Mouse (Mus musculus) forebrain, embryonic 12.5 days (tissue): ENCODE data around the gene Smarcc2. TPM values are rescaled to one million over a fixed set of nuclear protein-coding genes. Genes with fewer than 3 reads are reported as not detected.
A peak's percentile ranks its signal among the peaks of the same experiment; 100 is the strongest.
"Not testable (repeated sequence)": the region's sequence is repeated elsewhere in the genome, so short reads cannot be mapped to it uniquely, and the experiment has no call there.

ENCODE experiments used
- ATAC-seq: fragments of 200-750 bp; cut with Nextera tagmentation; 2 replicates; pipeline ENCODE4 v1.8.0; 2017; ENCODE audit warnings: moderate TSS enrichment; ENCODE audit not compliant: low FRiP score
- H3K27ac ChIP-seq: fragments of 300-500 bp; sonication (generic); 2 replicates; pipeline ENCODE4 v1.5.1; 2016; ENCODE audit warnings: mild to moderate bottlenecking
- H3K27me3 ChIP-seq: fragments of 300-500 bp; sonication (generic); 2 replicates; pipeline ENCODE4 v1.6.1; 2016; ENCODE audit warnings: mild to moderate bottlenecking
- H3K36me3 ChIP-seq: fragments of 300-500 bp; sonication (generic); replicated peaks from 2 replicates; pipeline ENCODE4 v1.6.1; 2016; ENCODE audit warnings: mild to moderate bottlenecking
- H3K4me1 ChIP-seq: fragments of 300-500 bp; sonication (generic); 2 replicates; pipeline ENCODE4 v1.6.1; 2016
- H3K4me2 ChIP-seq: fragments of 300-500 bp; sonication (generic); 2 replicates; pipeline ENCODE4 v1.6.1; 2016; ENCODE audit warnings: mild to moderate bottlenecking, moderate library complexity
- H3K4me3 ChIP-seq: fragments of 300-500 bp; sonication (generic); replicated peaks from 2 replicates; pipeline ENCODE4 v1.5.1; 2016; ENCODE audit warnings: mild to moderate bottlenecking
- H3K9ac ChIP-seq: fragments of 300-500 bp; sonication (generic); 2 replicates; pipeline ENCODE4 v1.6.1; 2016; ENCODE audit warnings: mild to moderate bottlenecking
- H3K9me3 ChIP-seq: fragments of 300-500 bp; sonication (generic); 2 replicates; pipeline ENCODE4 v1.6.1; 2016
- WGBS: fragments of 180-500 bp; shearing (Covaris S2); methylation state at CpG from one replicate; pipeline ENCODE4 v1.1.7; 2016; 5-methylcytosine and 5-hydroxymethylcytosine counted together
- polyA plus RNA-seq: library from polyadenylated mRNA; unstranded; fragments of >200 nt; fragmentation: Nextera tagmentation; extraction: Ambion mirVana; gene quantifications from 2 replicates; pipeline ENCODE4 v1.2.1, GENCODE M21; 2016

Gene Smarcc2
- polyA plus RNA-seq, 1 experiment from 2014 or later, result 189 TPM

DNA sequence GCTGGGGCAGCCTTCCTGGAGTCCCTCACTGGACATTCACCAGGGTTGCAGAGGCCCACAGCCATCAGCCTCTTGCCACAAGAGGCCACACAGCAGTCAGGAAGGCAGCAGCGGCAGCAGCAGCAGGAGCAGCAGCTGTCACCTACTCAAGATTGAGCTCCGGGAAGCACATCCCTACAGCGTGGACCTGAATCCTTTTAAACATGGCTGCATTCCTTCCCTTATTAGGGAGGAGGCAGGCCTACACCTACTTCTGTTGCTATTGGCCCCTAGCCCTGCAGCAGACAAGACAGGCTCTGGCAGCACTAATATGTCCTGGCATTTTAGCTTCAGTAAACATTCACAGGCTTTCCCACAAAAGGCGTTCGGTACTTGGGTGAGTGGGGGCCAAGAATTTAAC is 31.2 kb downstream of the Smarcc2 start:
- no peak overlapping the region for H3K4me3 ChIP-seq
- H3K9me3 ChIP-seq, result no peaks in the 10 kb centered on the region
- peak overlapping the region; percentile 25; the same call in 1 of the 2 replicates for H3K9ac ChIP-seq
- peaks cover 30% of the 10 kb centered on the region for H3K4me1 ChIP-seq
- no peaks in the 10 kb centered on the region for H3K27me3 ChIP-seq
- no peak for ATAC-seq
- 78% methylated on average over 5 of the region's 5 CpGs for WGBS
- H3K27ac ChIP-seq, result no peak overlapping the region
- no peak overlapping the region for H3K4me2 ChIP-seq
- H3K36me3 ChIP-seq, result peaks cover 67% of the 10 kb centered on the region

DNA sequence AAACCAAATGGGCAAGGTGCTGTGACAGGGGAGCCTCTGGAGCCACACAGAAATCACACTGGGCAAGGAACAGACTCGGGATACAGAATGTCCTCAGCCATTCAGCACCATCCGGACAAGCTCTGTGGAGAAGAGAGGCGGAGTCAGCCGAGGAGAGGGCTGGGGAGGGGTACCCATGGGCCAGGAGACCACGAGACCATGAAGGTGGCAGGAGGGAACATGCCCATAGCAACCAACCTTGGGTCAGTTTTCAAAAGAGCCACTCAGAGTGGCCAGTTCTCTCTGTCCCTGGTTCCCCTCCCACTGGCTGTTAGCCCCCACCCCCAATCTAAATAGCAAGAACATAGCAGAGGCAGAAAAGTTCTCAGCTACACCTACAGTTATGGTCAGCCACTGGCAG is 31.9 kb downstream of the Smarcc2 start:
- H3K4me3 ChIP-seq, result no peak overlapping the region
- no peak overlapping the region for H3K4me2 ChIP-seq
- H3K27me3 ChIP-seq, result no peaks in the 10 kb centered on the region
- no peak overlapping the region for H3K27ac ChIP-seq
- no peak for ATAC-seq
- no peak overlapping the region for H3K9ac ChIP-seq
- no peaks in the 10 kb centered on the region for H3K9me3 ChIP-seq
- 52% methylated on average over 5 of the region's 5 CpGs for WGBS
- H3K36me3 ChIP-seq, result peaks cover 60% of the 10 kb centered on the region
- peaks cover 30% of the 10 kb centered on the region for H3K4me1 ChIP-seq

DNA sequence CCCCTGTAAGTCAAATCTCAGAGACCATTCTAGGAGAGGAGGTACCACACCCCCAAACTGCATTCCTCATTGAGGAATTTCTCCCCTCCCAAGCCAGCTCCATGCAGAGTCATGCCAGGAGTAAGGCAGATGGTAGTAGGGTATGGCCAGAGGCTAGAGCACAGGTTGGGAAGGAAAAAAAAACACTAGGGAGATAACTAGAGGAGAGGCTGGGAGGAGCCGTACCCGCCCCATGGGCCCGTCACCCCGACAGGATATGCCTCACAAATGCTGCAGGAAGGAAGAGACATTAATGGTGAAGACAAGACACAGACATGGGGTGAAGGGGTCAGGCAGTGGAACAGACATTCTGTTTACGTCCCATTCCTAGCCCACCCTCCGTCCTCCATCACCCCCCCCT is 32.4 kb downstream of the Smarcc2 start:
- H3K27me3 ChIP-seq, result 0 out of 2 replicates have a peak, but pooled peaks cover 3% of the 10 kb centered on the region
- no peaks in the 10 kb centered on the region for H3K9me3 ChIP-seq
- WGBS, result 73% methylated on average over 6 of the region's 6 CpGs
- no peak for ATAC-seq
- H3K4me3 ChIP-seq, result no peak overlapping the region
- peak overlapping the region; percentile 2; the same call in 1 of the 2 replicates for H3K27ac ChIP-seq
- peaks cover 30% of the 10 kb centered on the region for H3K4me1 ChIP-seq
- no peak overlapping the region for H3K9ac ChIP-seq
- peaks cover 55% of the 10 kb centered on the region for H3K36me3 ChIP-seq
- peak overlapping the region; percentile 76 for H3K4me2 ChIP-seq

DNA sequence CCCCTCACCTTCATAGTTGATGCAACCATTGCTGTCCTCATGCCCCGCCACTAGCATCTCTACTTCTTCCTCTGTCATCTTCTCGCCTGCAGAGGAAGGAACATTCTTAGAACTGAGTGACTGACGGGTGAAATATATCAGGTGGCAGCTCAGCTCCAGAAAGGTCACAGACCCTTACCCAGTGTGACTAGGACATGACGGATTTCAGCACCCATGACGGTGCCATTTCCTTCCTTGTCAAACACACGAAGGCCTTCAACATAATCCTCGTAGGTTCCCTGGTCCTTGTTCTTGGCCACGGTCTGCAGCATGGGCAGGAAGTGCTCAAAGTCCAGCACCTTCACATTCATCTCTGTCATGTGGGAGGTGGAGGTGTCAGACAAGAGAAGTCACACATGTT is 33.0 kb downstream of the Smarcc2 start:
- WGBS, result 84% methylated on average over 8 of the region's 8 CpGs
- H3K36me3 ChIP-seq, result peaks cover 50% of the 10 kb centered on the region
- H3K27ac ChIP-seq, result 0 out of 2 replicates have a peak overlapping the region, but pooled peaks have one; percentile 2
- H3K4me3 ChIP-seq, result peak overlapping the region; percentile 74
- ATAC-seq, H3K27me3 ChIP-seq, H3K9me3 ChIP-seq: not testable (repeated sequence)
- peak overlapping the region; percentile 76 for H3K4me2 ChIP-seq
- H3K4me1 ChIP-seq, result peaks cover 31% of the 10 kb centered on the region
- peak overlapping the region; percentile 75 for H3K9ac ChIP-seq

DNA sequence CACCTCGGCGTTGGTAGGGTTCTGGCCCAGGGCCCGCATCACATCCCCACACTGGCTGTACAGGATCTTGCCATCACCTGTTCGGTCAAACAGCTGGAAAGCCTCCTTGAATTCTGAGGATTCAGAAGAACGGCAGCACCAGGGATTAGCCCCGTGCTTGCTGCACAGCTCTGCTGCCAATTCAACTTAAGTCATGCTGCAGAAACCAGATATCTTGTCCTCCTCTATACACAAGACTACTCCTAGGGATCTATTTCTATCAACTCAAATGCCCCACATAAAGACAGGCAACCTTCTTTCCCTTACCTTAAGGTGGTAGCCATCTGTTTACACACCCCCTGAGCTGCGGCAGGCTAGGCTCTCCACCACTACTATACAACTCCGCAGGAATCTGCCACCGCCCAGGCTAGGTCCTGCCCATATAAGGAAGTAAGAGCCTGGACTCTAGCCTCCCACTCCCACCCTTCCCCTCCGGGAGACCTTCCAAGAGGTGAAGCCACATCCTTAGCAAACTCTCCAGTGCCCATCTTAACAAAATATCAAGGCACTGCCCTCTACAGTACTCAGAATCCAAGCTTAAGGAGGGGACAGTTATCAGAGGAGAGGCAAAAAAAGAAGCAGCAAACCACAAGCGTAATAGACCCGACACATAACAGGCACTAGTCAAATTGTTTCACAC is 33.7 kb downstream of the Smarcc2 start:
- Histone ChIP-seq H3K4me1 (peaks cover 36% of the 10 kb centered on the region), H3K9me3 (no peaks in the 10 kb centered on the region), H3K4me3 (peak overlapping the region; percentile 74), H3K9ac (peak overlapping the region; percentile 75), H3K36me3 (peaks cover 43% of the 10 kb centered on the region), H3K27ac (peak overlapping the region; percentile 91), H3K27me3 (peaks cover 10% of the 10 kb centered on the region), H3K4me2 (peak overlapping the region; percentile 76)
- peak; percentile 34 for ATAC-seq
- 30% methylated on average over 12 of the region's 12 CpGs for WGBS

DNA sequence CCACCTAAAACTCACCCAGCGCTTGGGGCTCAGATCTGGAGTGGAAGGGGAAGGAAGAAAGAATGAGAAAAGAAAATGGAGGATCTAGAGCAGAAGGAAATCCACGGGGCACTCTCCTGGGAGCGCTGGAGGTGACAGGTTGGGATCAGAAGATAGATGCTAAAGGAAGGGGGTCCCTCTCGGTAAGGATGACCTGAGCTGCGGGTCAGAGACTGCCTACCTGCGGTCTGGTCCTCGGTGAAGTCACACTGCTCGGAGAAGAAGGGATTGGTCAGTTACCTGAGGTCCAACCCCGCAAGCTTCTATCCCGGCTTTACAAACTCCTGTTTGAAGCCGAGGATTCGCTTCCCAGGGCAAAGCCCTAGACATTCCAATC is 34.3 kb downstream of the Smarcc2 start:
- H3K4me2 ChIP-seq, result peak overlapping the region; percentile 76
- H3K9me3 ChIP-seq, result no peaks in the 10 kb centered on the region
- peak; percentile 34 for ATAC-seq
- peak overlapping the region; percentile 75 for H3K9ac ChIP-seq
- peaks cover 42% of the 10 kb centered on the region for H3K4me1 ChIP-seq
- WGBS, result 0% methylated on average over 12 of the region's 12 CpGs
- H3K36me3 ChIP-seq, result peaks cover 38% of the 10 kb centered on the region
- peak overlapping the region; percentile 74 for H3K4me3 ChIP-seq
- peak overlapping the region; percentile 91 for H3K27ac ChIP-seq
- H3K27me3 ChIP-seq, result peaks cover 10% of the 10 kb centered on the region

DNA sequence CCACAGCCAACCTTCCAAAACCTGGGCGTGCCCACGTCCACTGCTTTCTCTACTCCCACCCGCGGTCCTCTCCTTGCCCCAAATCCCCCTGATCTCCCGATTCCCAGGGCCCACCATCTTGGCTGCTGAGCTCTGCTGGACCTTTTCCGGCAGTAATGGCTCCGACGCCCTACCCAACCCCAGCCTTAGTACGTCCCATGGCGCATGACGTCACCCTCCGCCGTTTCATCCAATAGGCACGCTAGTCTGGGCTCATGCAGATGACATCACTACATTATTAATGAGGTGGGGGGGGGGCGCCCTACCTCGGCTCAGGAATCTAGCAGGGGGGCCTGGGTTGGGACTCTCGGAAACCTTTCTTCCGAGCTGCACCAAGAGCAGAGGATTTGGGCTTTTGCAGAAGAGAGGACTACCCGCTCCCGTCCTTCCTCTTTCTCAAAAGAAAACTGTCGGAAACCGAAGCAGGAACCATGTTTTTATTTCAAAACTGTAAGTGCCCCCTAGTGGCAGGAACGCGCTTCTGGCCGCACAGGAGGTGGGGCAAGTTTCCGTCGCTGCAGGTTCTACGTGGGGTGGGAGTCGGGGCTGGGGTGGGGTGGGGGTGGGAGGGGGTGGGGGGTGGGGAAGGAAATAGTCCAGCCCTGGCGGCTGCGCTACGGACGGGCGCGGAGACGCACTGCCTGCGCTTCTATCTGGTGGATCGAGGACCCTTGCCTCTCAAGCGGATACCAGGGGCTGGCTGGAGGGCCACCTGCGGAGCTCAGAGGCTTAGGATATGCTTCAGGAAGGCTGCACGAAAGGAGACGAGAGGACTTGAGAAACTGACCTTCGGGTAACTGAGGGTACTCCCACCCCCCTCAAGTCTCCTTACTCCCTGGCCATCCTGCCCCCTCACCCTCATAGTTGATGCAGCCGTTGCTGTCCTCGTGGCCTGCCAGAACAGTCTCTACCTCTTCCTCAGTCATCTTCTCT is 34.9 kb downstream of the Smarcc2 start, which contains the start of gene Myl6:
TSS of gene Myl6 (minus strand) at position 451 of the 972 bp plus-strand sequence.
- H3K36me3 ChIP-seq, result peaks cover 31% of the 10 kb centered on the region
- 0% methylated on average over 45 of the region's 45 CpGs for WGBS
- peak within 1 kb of the TSS; percentile 76 for H3K4me2 ChIP-seq
- H3K4me3 ChIP-seq, result peak within 1 kb of the TSS; percentile 74
- H3K27ac ChIP-seq, result peak within 1 kb of the TSS; percentile 91
- no peaks in the 10 kb centered on the region for H3K9me3 ChIP-seq
- peaks cover 10% of the 10 kb centered on the region for H3K27me3 ChIP-seq
- peak; percentile 94 for ATAC-seq
- H3K9ac ChIP-seq, result peak within 1 kb of the TSS; percentile 75
- peaks cover 44% of the 10 kb centered on the region for H3K4me1 ChIP-seq

DNA sequence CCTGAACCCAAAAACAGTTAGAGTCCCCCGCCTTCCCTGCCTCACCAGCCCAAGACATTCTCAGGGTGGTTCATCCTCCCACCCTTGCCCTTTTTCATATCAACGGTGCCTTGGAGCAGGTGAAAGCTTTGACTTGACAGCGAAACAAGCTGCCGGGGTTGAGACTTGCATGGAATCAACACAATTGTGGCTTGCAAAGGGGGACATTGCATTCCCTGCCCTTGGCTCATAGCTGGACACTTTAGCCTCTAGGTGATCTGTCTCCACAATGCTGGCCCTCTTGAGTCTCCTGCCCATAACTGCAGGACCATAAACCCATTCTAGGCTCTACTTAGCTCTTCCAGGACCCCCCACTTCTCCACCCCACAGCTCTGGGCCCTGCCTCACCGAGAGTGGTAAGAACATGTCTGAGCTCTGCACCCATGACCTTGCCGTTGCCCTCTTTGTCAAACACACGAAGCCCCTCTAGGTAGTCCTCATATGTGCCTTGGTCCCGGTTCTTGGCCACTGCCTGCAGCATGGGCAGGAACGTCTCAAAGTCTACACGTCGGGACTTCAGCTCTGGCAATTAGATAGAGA is 35.7 kb downstream of the Smarcc2 start:
- ATAC-seq, result no peak
- WGBS, result 64% methylated on average over 11 of the region's 11 CpGs
- peak overlapping the region; percentile 76 for H3K4me2 ChIP-seq
- H3K4me3 ChIP-seq, result peak overlapping the region; percentile 74
- peaks cover 23% of the 10 kb centered on the region for H3K36me3 ChIP-seq
- H3K9me3 ChIP-seq, result no peaks in the 10 kb centered on the region
- peak overlapping the region; percentile 91; the same call in 1 of the 2 replicates for H3K27ac ChIP-seq
- peaks cover 50% of the 10 kb centered on the region for H3K4me1 ChIP-seq
- H3K9ac ChIP-seq, result peak overlapping the region; percentile 75
- H3K27me3 ChIP-seq, result peaks cover 10% of the 10 kb centered on the region

DNA sequence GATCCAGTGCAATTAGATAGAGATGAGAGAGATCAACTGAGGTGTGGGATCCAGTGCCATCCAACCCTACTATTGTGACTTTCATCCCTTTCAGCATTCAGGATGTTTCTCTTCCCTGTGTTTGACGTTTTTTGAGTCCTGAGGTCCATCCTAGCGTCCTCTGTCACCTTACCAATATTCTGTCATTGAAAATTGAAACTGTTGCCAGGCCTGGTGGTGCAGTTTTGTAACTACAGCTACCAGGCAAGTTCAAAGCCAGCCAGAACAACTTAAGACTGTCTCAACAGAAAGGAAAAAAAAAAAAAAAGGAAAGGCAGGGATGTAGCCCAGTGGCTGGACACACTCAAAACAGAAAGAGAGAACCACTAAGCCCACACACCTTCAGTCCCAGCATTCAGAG is 36.2 kb downstream of the Smarcc2 start:
- ATAC-seq, result no peak
- H3K4me3 ChIP-seq, result peak overlapping the region; percentile 74; the same call in 1 of the 2 replicates

DNA sequence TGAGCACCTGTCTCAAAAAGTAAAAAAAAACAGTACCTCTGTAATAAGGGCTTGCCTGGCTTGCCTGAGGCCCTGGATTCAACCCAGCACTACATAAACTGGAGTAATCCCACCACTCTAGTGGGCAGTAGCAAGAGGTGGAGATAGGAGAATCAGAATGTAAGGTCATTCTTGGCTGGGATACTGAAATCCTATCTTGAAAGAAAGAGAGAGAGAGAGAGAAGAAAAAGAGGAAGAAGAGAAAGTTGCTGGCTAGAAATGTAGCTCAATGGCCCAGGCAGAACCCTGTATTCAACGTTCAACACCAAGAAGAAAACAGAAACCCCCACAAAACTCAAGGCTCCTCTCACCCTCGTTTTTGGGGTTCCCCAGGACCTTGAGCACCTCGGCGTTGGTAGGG is 36.9 kb downstream of the Smarcc2 start:
- 81% methylated on average over 4 of the region's 4 CpGs for WGBS
- H3K27me3 ChIP-seq, result peaks cover 10% of the 10 kb centered on the region
- H3K36me3 ChIP-seq, result peaks cover 12% of the 10 kb centered on the region
- H3K9ac ChIP-seq, result no peak overlapping the region
- peaks cover 49% of the 10 kb centered on the region for H3K4me1 ChIP-seq
- H3K27ac ChIP-seq, result no peak overlapping the region
- no peak for ATAC-seq
- H3K4me2 ChIP-seq, result no peak overlapping the region
- H3K9me3 ChIP-seq, result no peaks in the 10 kb centered on the region
- H3K4me3 ChIP-seq, result no peak overlapping the region

More for the DNA sequence above, 36.2 kb downstream of the Smarcc2 start:
- Histone ChIP-seq H3K36me3 (peaks cover 18% of the 10 kb centered on the region), H3K27me3 (peaks cover 10% of the 10 kb centered on the region), H3K9me3 (no peaks in the 10 kb centered on the region), H3K27ac (no peak overlapping the region), H3K9ac (no peak overlapping the region), H3K4me2 (peak overlapping the region; percentile 76; the same call in 1 of the 2 replicates), H3K4me1 (peaks cover 50% of the 10 kb centered on the region)
- WGBS, result 62% methylated on average over 2 of the region's 2 CpGs

DNA sequence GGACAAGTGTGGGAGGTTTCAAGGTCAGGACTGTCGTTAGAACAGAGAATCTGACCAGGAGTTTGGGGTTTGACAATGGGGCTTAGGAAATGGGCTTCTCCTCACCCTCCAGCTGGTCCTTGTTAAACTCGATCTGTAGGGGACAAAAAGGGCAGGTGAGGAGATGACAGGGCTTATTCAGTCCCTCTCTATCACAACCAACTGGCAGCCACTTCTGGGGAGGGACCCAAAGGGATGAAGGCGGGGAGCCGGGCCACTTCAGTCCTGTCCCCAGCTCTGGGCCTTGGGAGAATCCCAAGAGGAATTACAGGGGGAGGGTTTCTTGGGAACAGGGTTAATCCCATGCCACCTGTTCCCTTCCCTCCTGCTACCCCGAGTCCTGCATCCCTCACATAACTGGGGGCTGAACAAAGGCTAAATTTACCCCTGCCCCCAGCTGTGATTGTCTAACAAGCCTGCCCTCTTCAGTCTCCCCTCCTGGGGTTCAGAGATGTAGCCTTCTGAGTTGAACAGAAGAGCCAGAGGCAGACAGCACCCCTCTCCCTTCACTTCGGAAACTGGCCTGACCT is 37.5 kb downstream of the Smarcc2 start:
- Histone ChIP-seq H3K4me1 (peaks cover 42% of the 10 kb centered on the region), H3K9ac (no peak overlapping the region)

More for the DNA sequence above, 37.5 kb downstream of the Smarcc2 start:
- H3K27ac ChIP-seq, result no peak overlapping the region
- no peak for ATAC-seq
- WGBS, result 31% methylated on average over 6 of the region's 6 CpGs
- no peak overlapping the region for H3K4me3 ChIP-seq
- H3K36me3 ChIP-seq, result peaks cover 5% of the 10 kb centered on the region
- no peak overlapping the region for H3K4me2 ChIP-seq
- peaks cover 10% of the 10 kb centered on the region for H3K27me3 ChIP-seq
- no peaks in the 10 kb centered on the region for H3K9me3 ChIP-seq
